Mouse (Mus musculus): ENCODE measurements around the gene Trim46. TPM values are rescaled to one million over a fixed set of nuclear protein-coding genes. Genes with fewer than 3 reads are reported as not detected.

Trim46 gene
- polyA plus RNA-seq, 1 experiment, result 2.8 TPM

- no peak for TF ChIP-seq GATA1 (IDR thresholded peaks at IDR 0.05; ENCODE audit: low read length)
These were observed 35.9 kb downstream of the Trim46 start for GRCm38 (mm10) chr3:89210162-89210561.

DNA sequence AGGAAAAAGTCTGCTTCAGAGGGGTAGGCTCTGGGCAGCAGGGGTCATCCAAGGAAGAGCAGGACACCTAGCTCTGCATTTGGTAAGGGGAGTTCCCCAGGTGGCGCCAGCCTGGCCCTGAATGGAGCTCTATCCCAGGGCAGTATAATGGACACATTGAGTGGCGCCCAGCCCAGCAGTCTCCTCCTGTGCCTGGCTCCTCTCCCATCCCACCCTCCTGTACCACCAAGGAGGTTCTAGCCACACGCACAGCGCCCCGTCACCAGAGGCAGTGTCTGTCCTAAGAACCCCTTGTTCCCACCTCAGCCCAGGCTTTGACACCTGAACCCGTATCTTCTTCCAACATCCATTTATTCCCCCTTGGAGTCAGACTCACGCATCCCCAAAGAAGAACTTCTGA is 36.4 kb downstream of the Trim46 start:
- no peak for TF ChIP-seq GATA1 (IDR thresholded peaks at IDR 0.05; ENCODE audit: low read length)

GRCm38 (mm10) chr3:89208736-89209135 is 37.4 kb downstream of the Trim46 start:
- no peak for TF ChIP-seq GATA1 (IDR thresholded peaks at IDR 0.05; ENCODE audit: low read length)

GRCm38 (mm10) chr3:89208075-89208657 is 37.9 kb downstream of the Trim46 start:
- TF ChIP-seq GATA1 (IDR thresholded peaks at IDR 0.05; ENCODE audit: low read length), result no peak

DNA sequence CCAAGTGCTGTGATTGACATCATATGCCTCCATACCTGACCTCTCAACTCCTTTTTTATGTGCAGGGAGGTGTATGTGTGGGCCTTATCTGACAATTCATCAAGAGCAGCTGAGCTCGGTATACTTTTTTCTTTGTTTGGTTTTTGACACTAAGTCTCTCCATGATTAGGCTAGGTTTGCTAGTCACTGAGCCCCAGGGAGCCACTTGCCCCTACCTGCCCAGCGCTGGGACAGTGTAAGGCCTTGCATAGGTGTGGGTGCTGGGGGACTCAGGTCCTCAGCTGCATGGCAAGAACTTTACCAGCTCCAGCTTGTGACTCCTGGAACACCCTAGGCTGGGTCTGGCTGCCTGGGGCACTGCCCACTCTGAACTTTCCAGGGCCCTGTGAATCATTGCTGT is 39.4 kb downstream of the Trim46 start:
- no peak for TF ChIP-seq GATA1 (IDR thresholded peaks at IDR 0.05; ENCODE audit: low read length)

- TF ChIP-seq GATA1 (IDR thresholded peaks at IDR 0.05; ENCODE audit: low read length), result no peak
These were observed 40.0 kb downstream of the Trim46 start for GRCm38 (mm10) chr3:89206079-89206478.

GRCm38 (mm10) chr3:89203142-89203514 is 43.0 kb downstream of the Trim46 start:
- TF ChIP-seq GATA1 (IDR thresholded peaks at IDR 0.05; ENCODE audit: low read length), result no peak

- TF ChIP-seq GATA1 (IDR thresholded peaks at IDR 0.05; ENCODE audit: low read length), result no peak
These were observed 43.6 kb downstream of the Trim46 start, which contains the start of gene Gba for GRCm38 (mm10) chr3:89202253-89203141. TSS of gene Gba (plus strand) at chr3:89202928.

GRCm38 (mm10) chr3:89199839-89200238 is 46.3 kb downstream of the Trim46 start:
- no peak for TF ChIP-seq GATA1 (IDR thresholded peaks at IDR 0.05; ENCODE audit: low read length)

- TF ChIP-seq GATA1 (IDR thresholded peaks at IDR 0.05; ENCODE audit: low read length), result no peak
These were observed 49.9 kb downstream of the Trim46 start for GRCm38 (mm10) chr3:89195979-89196877.

GRCm38 (mm10) chr3:89193853-89194252 is 52.3 kb downstream of the Trim46 start:
- TF ChIP-seq GATA1 (IDR thresholded peaks at IDR 0.05; ENCODE audit: low read length), result no peak

DNA sequence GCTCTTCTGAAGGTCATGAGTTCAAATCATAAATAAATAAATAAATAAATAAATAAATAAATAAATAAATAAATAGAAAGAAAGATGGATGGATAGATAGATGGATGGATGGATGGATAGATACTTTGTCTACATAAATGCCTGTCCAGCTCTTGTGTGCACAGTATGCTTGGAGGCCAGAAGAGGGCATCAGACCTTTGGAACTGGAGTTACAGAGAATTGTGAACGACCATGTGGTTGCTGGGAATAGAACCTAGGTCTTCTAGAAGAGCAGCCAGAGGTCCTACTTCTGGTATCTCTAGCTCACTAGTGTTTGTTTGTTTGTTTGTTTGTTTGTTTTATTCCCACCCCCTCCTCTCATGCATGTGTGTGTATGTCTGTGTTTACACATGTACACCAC is 52.8 kb downstream of the Trim46 start:
- no peak for TF ChIP-seq GATA1 (IDR thresholded peaks at IDR 0.05; ENCODE audit: low read length)

- TF ChIP-seq GATA1 (IDR thresholded peaks at IDR 0.05; ENCODE audit: low read length), result no peak
These were observed 55.7 kb downstream of the Trim46 start for GRCm38 (mm10) chr3:89190436-89190835.

GRCm38 (mm10) chr3:89188478-89188875 is 57.6 kb downstream of the Trim46 start:
- TF ChIP-seq GATA1 (IDR thresholded peaks at IDR 0.05; ENCODE audit: low read length), result no peak

DNA sequence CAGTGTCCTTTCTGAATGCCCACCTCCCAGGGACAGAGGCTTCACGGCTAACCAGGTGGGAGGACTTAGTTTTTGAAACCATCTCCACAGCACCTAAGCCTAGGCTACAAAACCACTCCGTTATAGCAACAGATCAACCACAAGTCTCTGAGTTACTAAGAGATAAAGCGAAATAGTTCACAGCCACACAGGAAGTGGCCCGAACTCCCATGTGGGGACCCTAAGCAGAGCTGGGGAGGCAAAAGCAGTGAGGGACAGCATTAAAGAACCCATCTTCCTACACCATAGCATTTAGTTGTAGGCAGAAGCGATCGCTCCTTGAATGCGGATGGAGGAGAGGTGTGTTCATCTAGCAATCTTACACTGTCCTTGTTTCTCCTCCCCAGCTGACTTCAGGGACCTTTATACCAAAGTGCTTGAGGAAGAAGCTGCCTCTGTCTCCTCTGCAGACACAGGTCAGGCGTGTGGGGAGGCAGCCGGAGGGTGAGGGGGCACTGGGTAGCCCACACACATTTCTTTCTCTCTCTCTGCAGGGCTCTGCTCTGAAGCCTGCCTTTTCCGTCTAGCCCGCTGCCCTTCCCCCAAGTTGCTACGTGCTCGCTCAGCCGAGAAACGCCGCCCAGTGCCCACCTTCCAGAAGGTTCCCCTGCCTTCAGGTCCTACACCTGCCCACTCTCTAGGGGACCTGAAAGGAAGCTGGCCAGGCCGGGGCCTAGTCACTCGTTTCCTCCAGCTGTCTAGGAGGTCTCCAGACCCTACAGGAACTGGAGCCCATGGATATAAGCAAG is 58.2 kb downstream of the Trim46 start:
- no peak for TF ChIP-seq GATA1 (IDR thresholded peaks at IDR 0.05; ENCODE audit: low read length)
